In the genomic region with DNA sequence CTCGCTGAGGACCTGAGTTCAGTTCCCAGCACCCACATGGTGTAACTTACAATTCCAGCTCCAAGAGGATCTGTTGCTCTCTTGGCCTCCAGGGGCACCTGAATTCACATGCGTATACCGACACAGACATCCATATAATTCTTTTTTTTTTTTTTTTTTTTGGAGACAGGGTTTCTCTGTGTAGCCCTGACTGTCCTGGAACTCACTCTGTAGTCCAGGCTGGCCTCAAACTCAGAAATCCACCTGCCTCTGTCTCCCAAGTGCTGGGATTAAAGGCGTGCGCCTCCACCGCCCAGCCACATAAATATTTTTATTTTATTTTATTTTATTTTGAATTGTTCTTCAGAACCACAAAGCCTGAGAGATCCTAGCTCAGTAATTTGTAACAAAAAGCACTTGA, we compare ENCODE assay signal across 7 mouse cellular contexts. TPM values are rescaled to one million over a fixed set of nuclear protein-coding genes. Genes with fewer than 3 reads are reported as not detected.
A peak's percentile ranks its signal among the peaks of the same experiment; 100 is the strongest.
DNase-seq lines count a peak whose midpoint lies in the region; ATAC-seq and TF ChIP-seq lines count a peak whose summit lies in the region.
"Not testable (repeated sequence)": the region's sequence is repeated elsewhere in the genome, so short reads cannot be mapped to it uniquely, and the experiment has no call there.

No protein-coding gene starts in this region.

- H3K4me2 ChIP-seq in heart, embryonic 13.5 days: peak overlapping the region; percentile 93
- peak overlapping the region; percentile 76 for H3K4me2 ChIP-seq in intestine, embryonic 14.5 days (ENCODE audit: low read length)
- H3K4me2 ChIP-seq in limb, embryonic 12.5 days: peak overlapping the region; percentile 87
- peak overlapping the region; percentile 82 for H3K4me2 ChIP-seq in lung, embryonic 15.5 days
- H3K4me2 ChIP-seq in myocyte (ENCODE audit: low read depth): peak overlapping the region; percentile 72

- H3K27ac ChIP-seq in bone marrow macrophage, adult 2 months (ENCODE audit: insufficient read depth, low read depth, low read length): not testable (repeated sequence)
- H3K27ac ChIP-seq in forebrain, embryonic 10.5 days: peak overlapping the region; percentile 88
- H3K27ac ChIP-seq in heart, embryonic 13.5 days (replicated peaks): peak overlapping the region; percentile 82
- peak overlapping the region; percentile 73 for H3K27ac ChIP-seq in intestine, embryonic 14.5 days (ENCODE audit: low read depth)
- peak overlapping the region; percentile 79; the same call in 1 of the 2 replicates for H3K27ac ChIP-seq in limb, embryonic 12.5 days
- H3K27ac ChIP-seq in lung, embryonic 15.5 days: 0 out of 2 replicates have a peak overlapping the region, but pooled peaks have one; percentile 38

- H3K9ac ChIP-seq in heart, embryonic 13.5 days: peak overlapping the region; percentile 98
- peak overlapping the region; percentile 87 for H3K9ac ChIP-seq in intestine, embryonic 14.5 days (ENCODE audit: low read length)
- peak overlapping the region; percentile 52 for H3K9ac ChIP-seq in limb, embryonic 12.5 days (replicated peaks)
- H3K9ac ChIP-seq in lung, embryonic 15.5 days: peak overlapping the region; percentile 87; the same call in 1 of the 2 replicates

- TF ChIP-seq CTCF in bone marrow macrophage, adult 2 months (IDR thresholded peaks at IDR 0.05; ENCODE audit: low read depth, low read length): not testable (repeated sequence)

- H3K36me3 ChIP-seq in forebrain, embryonic 10.5 days (replicated peaks): peaks cover 26% of the 10 kb centered on the region
- peaks cover 13% of the 10 kb centered on the region for H3K36me3 ChIP-seq in heart, embryonic 13.5 days
- H3K36me3 ChIP-seq in intestine, embryonic 14.5 days (ENCODE audit: control insufficient read depth, insufficient read depth, low read length); lung, embryonic 15.5 days; myocyte (ENCODE audit: control insufficient read depth, insufficient read depth): not testable (repeated sequence)
- H3K36me3 ChIP-seq in limb, embryonic 12.5 days: peaks cover 15% of the 10 kb centered on the region; the same call in 1 of the 2 replicates

- peak overlapping the region; percentile 60 for H3K4me3 ChIP-seq in bone marrow macrophage, adult 2 months (ENCODE audit: insufficient read depth, low read length)
- peak overlapping the region; percentile 71 for H3K4me3 ChIP-seq in forebrain, embryonic 10.5 days
- peak overlapping the region; percentile 89 for H3K4me3 ChIP-seq in heart, embryonic 13.5 days
- peak overlapping the region; percentile 85 for H3K4me3 ChIP-seq in intestine, embryonic 14.5 days (ENCODE audit: low read depth, low read length)
- H3K4me3 ChIP-seq in limb, embryonic 12.5 days (replicated peaks): peak overlapping the region; percentile 79
- peak overlapping the region; percentile 92 for H3K4me3 ChIP-seq in lung, embryonic 15.5 days
- H3K4me3 ChIP-seq in myocyte: peak overlapping the region; percentile 77

- TF ChIP-seq POLR2A in bone marrow macrophage, adult 2 months (IDR thresholded peaks at IDR 0.05; ENCODE audit: borderline replicate concordance, low read depth, low read length); myocyte (IDR thresholded peaks at IDR 0.05; ENCODE audit: insufficient read length, low read depth): not testable (repeated sequence)

- H3K79me2 ChIP-seq in myocyte (ENCODE audit: control insufficient read depth, insufficient read depth): peaks cover 42% of the 10 kb centered on the region

- not testable (repeated sequence) for H3K9me3 ChIP-seq in forebrain, embryonic 10.5 days; heart, embryonic 13.5 days; intestine, embryonic 14.5 days (ENCODE audit: control insufficient read depth, low read length); limb, embryonic 12.5 days; lung, embryonic 15.5 days

- not testable (repeated sequence) for ATAC-seq in heart, embryonic 13.5 days (ENCODE audit: extremely low read depth, insufficient number of reproducible peaks, low FRiP score, low TSS enrichment)
- ATAC-seq in intestine, embryonic 14.5 days (replicated peaks; ENCODE audit: low FRiP score, low TSS enrichment, low read depth): 0 out of 2 replicates have a peak, but pooled peaks have one; percentile 17
- peak; percentile 21; the same call in 1 of the 2 replicates for ATAC-seq in limb, embryonic 12.5 days (ENCODE audit: insufficient number of reproducible peaks, insufficient read depth, low FRiP score, low TSS enrichment, low read depth)
- ATAC-seq in lung, embryonic 15.5 days (ENCODE audit: borderline replicate concordance, extremely low read depth, low FRiP score, low TSS enrichment): peak; percentile 19; the same call in 1 of the 2 replicates

- H3ac ChIP-seq in myocyte (ENCODE audit: control insufficient read depth, insufficient read length): peak overlapping the region; percentile 70

- not testable (repeated sequence) for H3K4me1 ChIP-seq in bone marrow macrophage, adult 2 months (ENCODE audit: control insufficient read depth, insufficient read depth, low read length); intestine, embryonic 14.5 days (replicated peaks; ENCODE audit: control insufficient read depth, insufficient read depth, low read length); limb, embryonic 12.5 days (replicated peaks); lung, embryonic 15.5 days
- peaks cover 11% of the 10 kb centered on the region for H3K4me1 ChIP-seq in forebrain, embryonic 10.5 days
- H3K4me1 ChIP-seq in heart, embryonic 13.5 days: peaks cover 10% of the 10 kb centered on the region

- WGBS in forebrain, embryonic 10.5 days: 52% methylated on average over 6 of the region's 6 CpGs
- WGBS in heart, embryonic 13.5 days: 46% methylated on average over 6 of the region's 6 CpGs
- 51% methylated on average over 6 of the region's 6 CpGs for WGBS in intestine, embryonic 14.5 days
- 55% methylated on average over 6 of the region's 6 CpGs for WGBS in limb, embryonic 12.5 days
- WGBS in lung, embryonic 15.5 days: 49% methylated on average over 6 of the region's 6 CpGs

- DNase-seq in forebrain, embryonic 10.5 days (ENCODE audit: extremely low spot score, low spot score); intestine, embryonic 14.5 days (ENCODE audit: low spot score): not testable (repeated sequence)

- H3K27me3 ChIP-seq in forebrain, embryonic 10.5 days (ENCODE audit: poor library complexity, severe bottlenecking); heart, embryonic 13.5 days (replicated peaks); intestine, embryonic 14.5 days (replicated peaks; ENCODE audit: control insufficient read depth, insufficient read depth, low read length); limb, embryonic 12.5 days; lung, embryonic 15.5 days; myocyte (ENCODE audit: control insufficient read depth, insufficient read depth, insufficient read length): not testable (repeated sequence)

RNA-seq across cellular contexts. Expression of a gene that starts 0.4 kb away (rescaled TPM):
- polyA plus RNA-seq in bone marrow macrophage, adult 2 months (2012; ENCODE audit: insufficient read depth, insufficient read length, missing spikeins): 78.6 and 92.3 TPM in 2 replicates
- polyA plus RNA-seq in forebrain, embryonic 10.5 days (2016; fragmentation: Nextera tagmentation; extraction: Ambion mirVana): 120 and 121 TPM in 2 replicates
- 92.3 and 99.2 TPM in 2 replicates for polyA plus RNA-seq in heart, embryonic 13.5 days (2015; fragmentation: Nextera tagmentation; extraction: Ambion mirVana)
- polyA plus RNA-seq in intestine, embryonic 14.5 days (2014; fragmentation: Nextera tagmentation; extraction: Ambion mirVana): 147 and 154 TPM in 2 replicates
- 139 and 142 TPM in 2 replicates for polyA plus RNA-seq in limb, embryonic 12.5 days (2016; fragmentation: Nextera tagmentation; extraction: Ambion mirVana)
- 146 and 150 TPM in 2 replicates for polyA plus RNA-seq in lung, embryonic 15.5 days (2015; fragmentation: Nextera tagmentation; extraction: Ambion mirVana)
- polyA plus RNA-seq in myocyte (2012; fragmentation: generic; extraction: Trizol): 67.2 TPM

RNA-seq across cellular contexts. Expression of a gene that starts 0.6 kb away (rescaled TPM):
- not detected in 2 replicates for polyA plus RNA-seq in bone marrow macrophage, adult 2 months (2012; ENCODE audit: insufficient read depth, insufficient read length, missing spikeins)
- not detected in 2 replicates for polyA plus RNA-seq in forebrain, embryonic 10.5 days (2016; fragmentation: Nextera tagmentation; extraction: Ambion mirVana)
- polyA plus RNA-seq in heart, embryonic 13.5 days (2015; fragmentation: Nextera tagmentation; extraction: Ambion mirVana): not detected in 2 replicates
- 0.07 TPM in 1 of 2 replicates, not detected in the other for polyA plus RNA-seq in intestine, embryonic 14.5 days (2014; fragmentation: Nextera tagmentation; extraction: Ambion mirVana)
- 0.36 and 0.41 TPM in 2 replicates for polyA plus RNA-seq in limb, embryonic 12.5 days (2016; fragmentation: Nextera tagmentation; extraction: Ambion mirVana)
- polyA plus RNA-seq in lung, embryonic 15.5 days (2015; fragmentation: Nextera tagmentation; extraction: Ambion mirVana): not detected in 2 replicates
- not detected for polyA plus RNA-seq in myocyte (2012; fragmentation: generic; extraction: Trizol)

RNA-seq across cellular contexts. Expression of a gene that starts 30.8 kb away (rescaled TPM):
- 829 and 891 TPM in 2 replicates for polyA plus RNA-seq in bone marrow macrophage, adult 2 months (2012; ENCODE audit: insufficient read depth, insufficient read length, missing spikeins)
- 82.9 and 83.4 TPM in 2 replicates for polyA plus RNA-seq in forebrain, embryonic 10.5 days (2016; fragmentation: Nextera tagmentation; extraction: Ambion mirVana)
- 221 and 234 TPM in 2 replicates for polyA plus RNA-seq in heart, embryonic 13.5 days (2015; fragmentation: Nextera tagmentation; extraction: Ambion mirVana)
- 281 and 305 TPM in 2 replicates for polyA plus RNA-seq in intestine, embryonic 14.5 days (2014; fragmentation: Nextera tagmentation; extraction: Ambion mirVana)
- 131 and 151 TPM in 2 replicates for polyA plus RNA-seq in limb, embryonic 12.5 days (2016; fragmentation: Nextera tagmentation; extraction: Ambion mirVana)
- polyA plus RNA-seq in lung, embryonic 15.5 days (2015; fragmentation: Nextera tagmentation; extraction: Ambion mirVana): 359 and 378 TPM in 2 replicates
- 482 TPM for polyA plus RNA-seq in myocyte (2012; fragmentation: generic; extraction: Trizol)

RNA-seq across cellular contexts. Expression of a gene that starts 40.4 kb away (rescaled TPM):
- polyA plus RNA-seq in bone marrow macrophage, adult 2 months (2012; ENCODE audit: insufficient read depth, insufficient read length, missing spikeins): not detected in 2 replicates
- not detected in 2 replicates for polyA plus RNA-seq in forebrain, embryonic 10.5 days (2016; fragmentation: Nextera tagmentation; extraction: Ambion mirVana)
- polyA plus RNA-seq in heart, embryonic 13.5 days (2015; fragmentation: Nextera tagmentation; extraction: Ambion mirVana): not detected in 2 replicates
- not detected in 2 replicates for polyA plus RNA-seq in intestine, embryonic 14.5 days (2014; fragmentation: Nextera tagmentation; extraction: Ambion mirVana)
- polyA plus RNA-seq in limb, embryonic 12.5 days (2016; fragmentation: Nextera tagmentation; extraction: Ambion mirVana): not detected in 2 replicates
- 0.14 TPM in 1 of 2 replicates, not detected in the other for polyA plus RNA-seq in lung, embryonic 15.5 days (2015; fragmentation: Nextera tagmentation; extraction: Ambion mirVana)
- polyA plus RNA-seq in myocyte (2012; fragmentation: generic; extraction: Trizol): not detected

RNA-seq across cellular contexts. Expression of a gene that starts 50.6 kb away (rescaled TPM):
- polyA plus RNA-seq in bone marrow macrophage, adult 2 months (2012; ENCODE audit: insufficient read depth, insufficient read length, missing spikeins): not detected in 2 replicates
- polyA plus RNA-seq in forebrain, embryonic 10.5 days (2016; fragmentation: Nextera tagmentation; extraction: Ambion mirVana): not detected in 2 replicates
- polyA plus RNA-seq in heart, embryonic 13.5 days (2015; fragmentation: Nextera tagmentation; extraction: Ambion mirVana): not detected in 2 replicates
- not detected in 2 replicates for polyA plus RNA-seq in intestine, embryonic 14.5 days (2014; fragmentation: Nextera tagmentation; extraction: Ambion mirVana)
- polyA plus RNA-seq in limb, embryonic 12.5 days (2016; fragmentation: Nextera tagmentation; extraction: Ambion mirVana): not detected in 2 replicates
- polyA plus RNA-seq in lung, embryonic 15.5 days (2015; fragmentation: Nextera tagmentation; extraction: Ambion mirVana): not detected in 2 replicates
- not detected for polyA plus RNA-seq in myocyte (2012; fragmentation: generic; extraction: Trizol)
